Mouse (Mus musculus) heart, embryonic 12.5 days (tissue): ENCODE data around the gene Cyp2d26. TPM values are rescaled to one million over a fixed set of nuclear protein-coding genes. Genes with fewer than 3 reads are reported as not detected.
"Not testable (repeated sequence)": the region's sequence is repeated elsewhere in the genome, so short reads cannot be mapped to it uniquely, and the experiment has no call there.

Source experiments
- ATAC-seq: fragments of 200-750 bp; cut with Nextera tagmentation; 2 replicates; pipeline ENCODE4 v1.8.0; 2017; ENCODE audit warnings: moderate TSS enrichment, moderate library complexity; ENCODE audit not compliant: insufficient number of reproducible peaks, low FRiP score
- H3K27ac ChIP-seq: fragments of 300-500 bp; sonication (generic); 2 replicates; pipeline ENCODE4 v1.5.1; 2016; ENCODE audit warnings: mild to moderate bottlenecking, moderate library complexity; ENCODE audit not compliant: poor library complexity, severe bottlenecking
- H3K27me3 ChIP-seq: fragments of 300-500 bp; sonication (generic); replicated peaks from 2 replicates; pipeline ENCODE4 v1.6.1; 2016; ENCODE audit warnings: mild to moderate bottlenecking, moderate library complexity
- H3K36me3 ChIP-seq: fragments of 300-500 bp; sonication (generic); 2 replicates; pipeline ENCODE4 v1.6.1; 2016; ENCODE audit warnings: mild to moderate bottlenecking, moderate library complexity
- H3K4me1 ChIP-seq: fragments of 300-500 bp; sonication (generic); replicated peaks from 2 replicates; pipeline ENCODE4 v1.6.1; 2016; ENCODE audit warnings: mild to moderate bottlenecking
- H3K4me2 ChIP-seq: fragments of 300-500 bp; sonication (generic); 2 replicates; pipeline ENCODE4 v1.6.1; 2016; ENCODE audit warnings: mild to moderate bottlenecking, moderate library complexity
- H3K4me3 ChIP-seq: fragments of 300-500 bp; sonication (generic); 2 replicates; pipeline ENCODE4 v1.5.1; 2016; ENCODE audit warnings: mild to moderate bottlenecking
- H3K9ac ChIP-seq: fragments of 300-500 bp; sonication (generic); 2 replicates; pipeline ENCODE4 v1.6.1; 2016; ENCODE audit warnings: mild to moderate bottlenecking, moderate library complexity
- H3K9me3 ChIP-seq: fragments of 300-500 bp; sonication (generic); replicated peaks from 2 replicates; pipeline ENCODE4 v1.6.1; 2016; ENCODE audit warnings: mild to moderate bottlenecking, moderate library complexity
- WGBS: fragments of 180-500 bp; shearing (Covaris S2); methylation state at CpG from one replicate; pipeline ENCODE4 v1.1.7; 2016; 5-methylcytosine and 5-hydroxymethylcytosine counted together
- polyA plus RNA-seq: library from polyadenylated mRNA; unstranded; fragments of >200 nt; fragmentation: Nextera tagmentation; extraction: Ambion mirVana; gene quantifications from 2 replicates; pipeline ENCODE4 v1.2.1, GENCODE M21; 2016

The Cyp2d26 gene
- polyA plus RNA-seq, 1 experiment from 2014 or later, result not detected

DNA sequence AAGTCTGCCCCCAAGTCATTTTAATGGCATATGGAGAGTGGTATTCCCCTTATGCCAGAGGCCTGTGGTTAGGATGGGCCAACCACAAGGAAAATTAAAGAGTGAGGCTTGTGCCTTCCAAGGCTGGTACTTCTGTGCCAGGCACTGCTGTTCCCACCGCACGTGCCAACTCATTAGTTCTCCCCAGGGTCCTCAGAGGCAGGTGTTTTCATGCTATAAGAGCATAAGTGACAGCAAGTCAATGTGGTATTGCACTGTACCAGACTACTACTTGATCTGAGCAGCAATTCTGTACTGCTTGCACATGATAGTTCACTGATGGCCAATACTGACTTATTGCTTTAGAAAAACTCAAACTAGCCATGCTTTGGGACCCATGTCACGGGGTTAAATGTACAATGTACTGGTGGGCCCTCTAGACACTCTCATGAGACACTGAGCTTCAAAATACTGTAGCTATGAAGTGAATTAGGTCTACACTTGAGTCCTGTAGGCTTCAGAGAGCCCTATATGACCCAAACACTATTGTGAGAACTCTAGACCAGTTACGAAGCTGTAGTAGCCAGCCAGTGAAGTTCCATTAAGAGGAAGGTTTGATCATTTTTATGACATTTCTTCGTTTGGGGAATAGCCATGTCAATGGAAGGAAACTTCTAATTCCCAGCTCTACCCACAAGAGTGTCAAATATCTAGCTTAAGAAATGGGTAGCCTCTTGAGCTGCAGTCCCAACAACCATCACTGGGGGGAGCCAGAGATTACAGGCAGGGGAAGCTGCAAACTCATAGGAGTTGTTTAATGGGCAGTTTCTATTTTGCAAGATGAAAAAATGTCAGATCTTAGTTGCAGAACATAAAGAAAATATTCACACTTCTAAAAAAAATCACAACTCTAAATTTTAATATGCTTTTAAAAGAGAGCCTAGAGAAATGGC is 10.9 kb upstream of the Cyp2d26 start:
- no peak overlapping the region for H3K4me3 ChIP-seq
- H3K4me2 ChIP-seq, result no peak overlapping the region
- 77% methylated on average over 5 of the region's 5 CpGs for WGBS
- no peak for ATAC-seq
- peaks cover 6% of the 10 kb centered on the region for H3K36me3 ChIP-seq
- no peaks in the 10 kb centered on the region for H3K4me1 ChIP-seq
- no peak overlapping the region for H3K27ac ChIP-seq
- H3K9ac ChIP-seq, result no peak overlapping the region
- no peaks in the 10 kb centered on the region for H3K27me3 ChIP-seq
- no peaks in the 10 kb centered on the region for H3K9me3 ChIP-seq

DNA sequence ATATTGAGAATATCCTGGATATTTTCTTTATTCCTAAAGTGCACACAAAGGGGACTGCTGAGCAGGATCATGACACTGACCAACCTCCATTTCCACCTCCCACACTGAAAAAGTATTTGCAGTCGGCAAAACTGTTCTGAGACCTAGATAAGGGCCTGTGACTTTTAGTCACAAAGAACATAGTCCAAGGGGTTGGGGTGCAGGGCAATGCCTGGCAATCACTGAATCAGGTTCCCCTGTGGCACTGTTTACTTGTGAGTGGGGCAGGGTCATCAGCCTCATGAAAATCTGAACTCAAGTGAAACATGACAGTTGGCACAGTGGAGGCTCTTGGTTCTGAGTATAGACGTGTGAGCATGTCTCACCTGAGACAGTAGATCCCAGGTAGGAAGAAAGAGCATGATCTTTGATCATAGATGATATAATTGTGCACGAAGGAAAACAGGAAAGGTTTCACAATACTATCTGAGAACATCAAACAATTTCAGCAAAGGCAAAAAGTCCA is 1.9 kb upstream of the Cyp2d26 start:
- no peak for ATAC-seq
- H3K4me3 ChIP-seq, result no peak overlapping the region
- no peak overlapping the region for H3K4me2 ChIP-seq
- WGBS, result 61% methylated on average over 3 of the region's 3 CpGs
- 0 out of 2 replicates have a peak, but pooled peaks cover 5% of the 10 kb centered on the region for H3K27me3 ChIP-seq
- H3K9ac ChIP-seq, result no peak overlapping the region
- no peaks in the 10 kb centered on the region for H3K36me3 ChIP-seq
- no peak overlapping the region for H3K27ac ChIP-seq
- H3K9me3 ChIP-seq, result no peaks in the 10 kb centered on the region
- H3K4me1 ChIP-seq, result no peaks in the 10 kb centered on the region

DNA sequence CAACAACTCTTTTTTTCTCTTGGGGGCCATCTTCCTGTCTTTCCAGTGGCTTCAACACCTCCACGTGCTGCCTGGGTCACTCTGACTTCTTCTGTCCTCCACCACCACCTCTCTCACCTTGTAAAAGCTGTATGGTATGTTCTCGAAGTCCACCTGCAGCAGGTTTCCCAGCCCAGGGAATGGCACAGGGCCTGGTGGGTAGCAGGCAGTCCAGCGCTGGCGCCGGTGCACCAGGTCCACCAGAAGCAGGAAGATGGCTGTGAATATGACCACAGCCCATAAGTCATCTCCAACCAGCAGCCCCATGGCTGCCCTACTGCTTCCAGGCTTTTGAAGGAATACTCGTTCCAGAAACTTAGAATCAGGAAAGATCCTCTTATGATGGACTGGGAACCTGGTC is 226 bp downstream of the Cyp2d26 start:
- H3K4me2 ChIP-seq, result no peak overlapping the region
- 0 out of 2 replicates have a peak, but pooled peaks cover 5% of the 10 kb centered on the region for H3K27me3 ChIP-seq
- WGBS, result 85% methylated on average over 6 of the region's 6 CpGs
- H3K36me3 ChIP-seq, result no peaks in the 10 kb centered on the region
- no peak overlapping the region for H3K27ac ChIP-seq
- no peak for ATAC-seq
- H3K9ac ChIP-seq, result no peak overlapping the region
- no peaks in the 10 kb centered on the region for H3K9me3 ChIP-seq
- no peak overlapping the region for H3K4me3 ChIP-seq
- H3K4me1 ChIP-seq, result no peaks in the 10 kb centered on the region

DNA sequence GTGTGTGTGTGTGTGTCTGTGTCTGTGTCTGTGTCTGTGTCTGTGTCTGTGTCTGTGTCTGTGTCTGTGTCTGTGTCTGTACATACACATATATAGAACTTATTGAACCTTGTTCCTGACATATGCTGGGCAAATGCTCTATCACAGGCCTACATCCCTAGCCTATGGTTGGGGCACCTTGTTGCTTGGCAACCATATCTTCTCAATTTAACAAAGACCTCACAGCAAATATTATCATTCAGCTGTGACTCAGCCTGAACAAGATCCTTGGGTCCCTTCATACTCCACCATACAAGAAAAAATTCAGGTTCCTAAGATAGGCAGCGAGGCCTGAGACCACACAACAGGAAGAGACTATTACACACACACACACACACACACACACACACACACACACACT is 640 bp downstream of the Cyp2d26 start:
- H3K9ac ChIP-seq, result no peak overlapping the region
- H3K27ac ChIP-seq, result no peak overlapping the region
- WGBS, result 47% methylated on average over 1 of the region's 1 CpGs
- ATAC-seq, result no peak
- H3K4me2 ChIP-seq, result no peak overlapping the region
- no peaks in the 10 kb centered on the region for H3K36me3 ChIP-seq
- no peaks in the 10 kb centered on the region for H3K4me1 ChIP-seq
- no peaks in the 10 kb centered on the region for H3K9me3 ChIP-seq
- H3K27me3 ChIP-seq, result 0 out of 2 replicates have a peak, but pooled peaks cover 5% of the 10 kb centered on the region
- H3K4me3 ChIP-seq, result no peak overlapping the region

DNA sequence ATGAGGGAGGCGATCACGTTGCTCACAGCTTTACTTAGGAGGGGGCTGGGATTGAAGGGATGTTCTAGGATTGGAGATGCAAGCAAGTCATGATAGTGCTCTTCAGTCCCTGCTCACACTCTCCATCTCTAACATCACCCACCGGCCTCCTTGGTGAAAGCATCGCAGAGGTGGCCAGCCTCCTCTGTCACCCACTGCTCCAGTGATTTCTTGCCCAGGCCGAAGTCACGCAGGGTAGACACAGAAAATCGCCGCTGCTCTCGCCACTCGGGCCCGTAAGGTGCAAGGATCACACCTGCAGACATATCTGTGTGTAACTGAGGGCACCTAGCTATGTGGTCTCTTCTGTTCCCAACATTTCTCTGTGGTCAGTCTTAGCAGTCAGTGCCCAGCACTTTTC is 1.5 kb downstream of the Cyp2d26 start:
- WGBS, result 87% methylated on average over 11 of the region's 11 CpGs
- Histone ChIP-seq H3K9me3 (no peaks in the 10 kb centered on the region), H3K4me2 (no peak overlapping the region), H3K9ac (no peak overlapping the region), H3K27ac (no peak overlapping the region), H3K27me3 (0 out of 2 replicates have a peak, but pooled peaks cover 5% of the 10 kb centered on the region), H3K4me3 (no peak overlapping the region), H3K4me1 (no peaks in the 10 kb centered on the region), H3K36me3 (no peaks in the 10 kb centered on the region)
- no peak; the same call in 1 of the 2 replicates for ATAC-seq

DNA sequence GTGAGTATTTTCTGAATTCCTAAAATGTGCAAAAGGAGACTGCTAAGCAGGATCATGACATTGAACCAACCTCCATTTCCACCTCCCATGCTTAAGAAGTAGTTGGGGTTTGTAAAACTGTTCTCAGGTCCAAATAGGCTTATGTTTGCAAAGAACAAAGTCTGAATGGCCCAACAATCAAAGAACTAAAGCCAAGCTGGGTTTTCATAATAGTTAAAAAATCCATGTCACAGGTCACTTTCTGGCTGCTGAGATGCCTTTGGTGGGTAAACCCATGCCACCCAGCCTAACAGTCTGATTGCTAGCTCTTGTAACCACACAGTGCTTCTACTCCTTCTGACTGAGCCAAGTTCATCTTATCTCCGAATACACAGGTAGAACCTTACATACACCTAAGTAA is 9.5 kb downstream of the Cyp2d26 start:
- H3K27ac ChIP-seq, result no peak overlapping the region
- ATAC-seq, result no peak
- H3K9me3 ChIP-seq, result no peaks in the 10 kb centered on the region
- WGBS, result 73% methylated on average over 1 of the region's 1 CpGs
- H3K4me3 ChIP-seq, result no peak overlapping the region
- H3K4me2 ChIP-seq, result no peak overlapping the region
- no peaks in the 10 kb centered on the region for H3K4me1 ChIP-seq
- no peak overlapping the region for H3K9ac ChIP-seq
- H3K27me3 ChIP-seq, result no peaks in the 10 kb centered on the region
- no peaks in the 10 kb centered on the region for H3K36me3 ChIP-seq

DNA sequence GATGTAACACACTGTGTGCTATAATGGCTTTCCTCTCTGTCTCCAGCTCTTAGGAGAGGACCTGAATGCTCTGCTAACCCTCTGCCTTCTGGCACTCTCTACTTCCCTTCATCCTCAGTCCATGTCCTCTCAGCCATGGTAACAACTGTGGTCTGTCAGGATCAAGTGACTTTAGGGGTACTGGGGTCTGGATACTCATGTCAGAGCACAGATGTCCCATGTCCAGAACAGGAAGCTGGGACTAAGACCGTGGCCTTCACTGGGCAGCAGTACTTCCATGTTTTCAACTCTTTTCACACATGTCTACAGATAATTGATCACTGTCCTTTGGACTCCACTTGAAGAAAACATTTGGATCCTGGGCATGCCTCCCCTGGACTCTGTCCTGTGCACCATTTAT is 10.3 kb downstream of the Cyp2d26 start:
- no peaks in the 10 kb centered on the region for H3K9me3 ChIP-seq
- ATAC-seq, result no peak
- WGBS, result 79% methylated on average over 1 of the region's 1 CpGs
- H3K9ac ChIP-seq, result no peak overlapping the region
- H3K27ac ChIP-seq, result no peak overlapping the region
- H3K4me2 ChIP-seq, result no peak overlapping the region
- H3K27me3 ChIP-seq, result no peaks in the 10 kb centered on the region
- H3K4me1 ChIP-seq, result no peaks in the 10 kb centered on the region
- no peaks in the 10 kb centered on the region for H3K36me3 ChIP-seq
- no peak overlapping the region for H3K4me3 ChIP-seq

DNA sequence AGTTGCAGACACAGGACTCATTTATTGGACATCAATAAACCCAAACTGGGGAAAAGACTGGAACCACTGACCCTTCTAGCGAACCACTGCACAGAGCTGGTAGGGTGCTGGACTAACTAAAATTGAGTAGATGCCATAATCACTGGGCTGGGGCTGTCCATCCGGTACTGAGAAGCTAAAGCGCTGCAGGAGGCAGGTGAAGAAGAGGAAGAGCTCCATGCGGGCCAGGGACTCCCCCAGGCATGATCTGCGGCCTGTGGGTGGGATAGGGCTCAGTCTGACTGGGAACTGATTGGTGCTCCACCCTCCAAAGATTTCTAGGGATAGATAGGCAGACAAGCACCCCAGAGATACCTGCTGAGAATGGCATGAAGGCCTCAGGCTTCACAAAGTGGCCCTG is 16.2 kb downstream of the Cyp2d26 start:
- H3K36me3 ChIP-seq, H3K9ac ChIP-seq, H3K27me3 ChIP-seq, H3K4me3 ChIP-seq, H3K9me3 ChIP-seq, H3K4me1 ChIP-seq, ATAC-seq, H3K27ac ChIP-seq, H3K4me2 ChIP-seq: not testable (repeated sequence)
- WGBS, result 83% methylated on average over 5 of the region's 5 CpGs

DNA sequence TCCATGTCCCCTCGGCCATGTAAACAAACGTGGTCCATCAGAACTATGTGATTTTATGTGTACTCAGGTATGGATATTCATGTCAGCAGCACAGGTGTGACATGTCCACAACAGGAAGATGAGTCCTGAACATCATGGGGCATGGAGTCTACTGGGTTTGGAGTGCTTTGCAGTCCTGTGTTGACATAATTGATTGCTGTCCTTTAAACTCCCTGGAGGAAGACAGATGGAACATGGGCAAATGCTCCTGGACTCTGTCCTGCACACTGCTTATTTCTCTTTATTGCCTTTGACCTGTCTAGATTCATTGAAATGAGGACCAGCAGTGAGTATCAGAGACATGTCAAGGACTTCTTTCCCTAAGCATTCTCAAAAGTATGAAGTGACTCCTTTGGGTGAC is 28.2 kb downstream of the Cyp2d26 start:
- no peak for ATAC-seq
- no peaks in the 10 kb centered on the region for H3K9me3 ChIP-seq
- H3K36me3 ChIP-seq, result no peaks in the 10 kb centered on the region
- H3K27me3 ChIP-seq, result no peaks in the 10 kb centered on the region
- no peak overlapping the region for H3K4me3 ChIP-seq
- no peaks in the 10 kb centered on the region for H3K4me1 ChIP-seq
- H3K4me2 ChIP-seq, result no peak overlapping the region
- H3K9ac ChIP-seq, result no peak overlapping the region
- no peak overlapping the region for H3K27ac ChIP-seq
- WGBS, result 83% methylated on average over 2 of the region's 2 CpGs

DNA sequence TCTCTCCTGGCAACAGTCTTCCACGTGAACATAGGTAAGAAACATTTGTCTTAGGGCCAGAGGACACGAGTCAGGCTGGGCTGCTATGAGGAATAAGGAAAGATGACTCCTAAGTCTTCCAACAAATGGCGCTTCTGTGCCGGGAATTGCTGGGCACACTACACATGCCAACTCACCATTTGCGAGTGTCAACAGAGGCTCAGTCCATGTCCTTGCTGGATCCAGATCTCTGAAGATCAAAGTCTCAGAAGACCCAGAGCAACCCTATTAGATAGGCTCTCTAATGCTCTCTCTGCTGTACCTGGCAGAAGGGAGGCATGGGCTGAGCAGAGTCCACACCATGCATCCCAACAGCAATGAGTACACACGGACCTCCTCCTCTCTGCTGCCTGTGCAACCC is 29.2 kb downstream of the Cyp2d26 start:
- ATAC-seq, result no peak
- no peaks in the 10 kb centered on the region for H3K36me3 ChIP-seq
- H3K9ac ChIP-seq, result no peak overlapping the region
- no peak overlapping the region for H3K27ac ChIP-seq
- no peak overlapping the region for H3K4me3 ChIP-seq
- WGBS, result 75% methylated on average over 6 of the region's 6 CpGs
- H3K4me1 ChIP-seq, result no peaks in the 10 kb centered on the region
- no peaks in the 10 kb centered on the region for H3K9me3 ChIP-seq
- no peaks in the 10 kb centered on the region for H3K27me3 ChIP-seq
- no peak overlapping the region for H3K4me2 ChIP-seq

DNA sequence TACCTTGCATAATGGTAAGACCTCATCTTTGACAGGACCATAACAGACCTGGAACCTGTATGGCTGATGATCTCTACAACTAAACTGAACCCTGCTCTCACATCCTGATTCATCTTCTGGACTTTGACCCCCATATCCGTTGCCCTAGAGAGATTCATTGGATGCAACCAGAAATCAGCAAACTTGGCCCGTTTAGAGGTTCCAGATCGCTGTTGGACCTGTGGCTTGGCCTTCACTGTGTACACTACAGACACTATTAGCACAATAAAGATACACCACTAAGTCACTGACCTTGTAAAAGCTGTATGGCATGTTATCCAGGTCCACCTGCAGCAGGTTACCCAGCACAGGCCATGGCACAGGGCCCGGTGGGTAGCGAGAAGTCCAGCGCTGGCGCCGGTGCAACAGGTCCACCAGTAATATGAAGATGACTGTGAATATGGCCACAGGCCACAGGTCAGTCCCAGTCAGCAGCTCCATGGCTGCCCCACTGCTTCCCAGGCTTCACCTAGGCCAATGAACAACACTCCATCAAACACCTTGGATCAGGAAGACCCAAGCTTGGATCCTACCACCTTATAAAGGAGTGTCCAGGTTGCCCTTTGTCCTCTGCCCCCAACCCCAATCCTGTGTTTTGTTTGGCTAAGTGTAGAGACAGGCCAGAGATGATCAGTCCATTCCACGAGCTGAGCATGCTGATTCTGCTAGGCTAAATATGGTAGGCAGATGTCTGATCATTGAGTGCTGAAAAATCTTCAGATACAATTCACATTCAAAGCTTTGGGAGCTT is 30.3 kb downstream of the Cyp2d26 start, which contains the start of gene Cyp2d40:
TSS of gene Cyp2d40 (minus strand) at position 553 of the 790 bp plus-strand sequence.
- ATAC-seq, result no peak
- 86% methylated on average over 9 of the region's 9 CpGs for WGBS
- H3K36me3 ChIP-seq, result no peaks in the 10 kb centered on the region

More for the DNA sequence above, 30.3 kb downstream of the Cyp2d26 start, which contains the start of gene Cyp2d40:
- H3K27me3 ChIP-seq, result no peaks in the 10 kb centered on the region
- no peaks in the 10 kb centered on the region for H3K9me3 ChIP-seq
- no peak within 1 kb of the TSS for H3K27ac ChIP-seq
- H3K4me2 ChIP-seq, result no peak within 1 kb of the TSS
- no peak within 1 kb of the TSS for H3K4me3 ChIP-seq
- H3K9ac ChIP-seq, result no peak within 1 kb of the TSS
- no peaks in the 10 kb centered on the region for H3K4me1 ChIP-seq
